Mouse (Mus musculus): ENCODE results near the gene Tmem240. TPM values are rescaled to one million over a fixed set of nuclear protein-coding genes. Genes with fewer than 3 reads are reported as not detected.
"Not testable (repeated sequence)": the region's sequence is repeated elsewhere in the genome, so short reads cannot be mapped to it uniquely, and the experiment has no call there.

The Tmem240 gene
- total RNA-seq (2015) (0.37 and 0.44 TPM in 2 replicates), total RNA-seq (2017) (0.04 and 0.57 TPM in 2 replicates)

DNA sequence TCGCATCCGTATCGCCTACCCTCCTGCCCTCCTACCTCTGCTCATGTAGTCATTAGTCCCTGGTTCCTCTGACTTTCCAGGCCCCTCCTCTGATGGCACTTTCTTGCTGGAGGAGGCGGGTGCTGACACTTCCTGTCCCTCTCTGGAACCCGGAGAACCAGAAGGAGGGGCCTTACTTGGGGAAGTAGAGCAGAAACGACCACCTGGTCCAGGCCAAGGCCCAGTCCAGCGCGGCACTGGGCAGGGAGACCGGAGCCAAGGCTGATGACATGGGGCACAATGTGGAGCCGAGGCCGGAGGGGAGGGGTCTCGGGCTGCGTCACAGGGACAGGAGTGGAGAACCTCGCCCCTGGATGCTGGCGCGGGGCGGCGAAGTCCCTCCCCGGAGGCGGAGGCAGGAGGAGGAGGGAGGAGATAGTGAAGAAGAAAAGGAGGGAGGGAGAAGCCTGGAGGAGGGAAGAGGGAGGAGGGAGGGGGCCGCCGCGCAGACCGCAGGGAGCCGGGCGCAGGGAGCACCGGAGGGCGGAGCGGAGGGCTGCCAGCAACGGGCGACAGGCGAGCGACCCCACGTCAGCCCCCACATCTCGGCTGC is at the start of gene Tmem240:
TSS of gene Tmem240 (plus strand) at position 451 of the 592 bp plus-strand sequence.
- ATAC-seq (replicated peaks; ENCODE audit: poor library complexity) = peak; percentile 87

GRCm38 (mm10) chr4:155687764-155688163 is 46.8 kb upstream of the Tmem240 start:
- not testable (repeated sequence) for ATAC-seq (replicated peaks; ENCODE audit: poor library complexity)

- no peak for ATAC-seq (replicated peaks; ENCODE audit: poor library complexity)
These were observed 43.8 kb upstream of the Tmem240 start for GRCm38 (mm10) chr4:155690571-155691375.

DNA sequence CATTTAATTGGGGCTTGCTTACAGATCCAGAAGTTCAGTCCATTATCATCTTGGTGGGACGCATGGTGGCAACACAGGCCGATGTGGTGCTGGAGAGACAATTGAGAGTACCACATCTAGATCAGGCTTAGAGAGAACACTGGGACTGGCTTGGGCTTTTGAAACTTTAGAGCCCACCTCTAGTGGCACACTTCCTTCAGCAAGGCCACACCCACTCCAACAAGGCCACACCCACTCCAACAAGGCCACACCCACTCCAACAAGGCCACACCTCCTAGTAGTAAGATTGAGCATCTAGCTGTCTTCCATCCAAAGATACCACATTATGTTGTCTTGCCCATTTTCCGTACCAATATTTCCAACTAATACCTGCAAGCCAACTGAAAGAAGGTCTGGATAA is 42.2 kb upstream of the Tmem240 start:
- ATAC-seq (replicated peaks; ENCODE audit: poor library complexity) = peak; percentile 26; the same call in 1 of the 2 replicates

GRCm38 (mm10) chr4:155694111-155694481 is 40.5 kb upstream of the Tmem240 start, which contains the start of gene Fndc10:
Gene Fndc10, plus strand, starts transcription at chr4:155694342.
- ATAC-seq (replicated peaks; ENCODE audit: poor library complexity) = peak; percentile 44; the same call in 1 of the 2 replicates

GRCm38 (mm10) chr4:155694482-155695401 is 39.9 kb upstream of the Tmem240 start:
- peak; percentile 76 for ATAC-seq (replicated peaks; ENCODE audit: poor library complexity)

DNA sequence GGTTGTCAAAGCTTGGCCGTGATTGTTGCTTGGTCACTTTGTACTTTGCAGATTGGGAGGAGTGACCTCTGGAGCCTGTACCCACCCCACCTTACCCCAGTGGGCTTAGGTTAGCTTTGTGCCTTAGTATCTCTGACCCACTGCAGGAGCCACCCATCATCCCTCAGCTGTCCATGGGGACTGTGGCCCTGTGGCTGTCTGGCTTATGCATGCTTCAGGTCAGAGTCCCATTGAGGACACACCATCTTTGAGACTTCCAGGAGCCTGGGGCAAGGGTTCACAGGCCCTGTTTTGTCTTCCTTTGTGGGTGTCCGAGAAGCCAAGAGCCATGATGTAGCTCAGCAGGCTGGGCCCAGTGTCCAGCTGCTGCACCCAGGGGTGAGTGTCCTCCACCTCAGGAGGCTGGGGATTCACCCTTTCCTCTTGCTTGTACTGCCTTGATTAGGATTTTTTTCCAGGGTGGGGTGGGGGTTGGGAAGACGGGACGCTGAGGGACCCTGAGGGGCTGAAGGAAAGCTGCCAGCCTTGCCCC is 39.0 kb upstream of the Tmem240 start:
- no peak for ATAC-seq (replicated peaks; ENCODE audit: poor library complexity)

- ATAC-seq (replicated peaks; ENCODE audit: poor library complexity) = no peak
These were observed 38.0 kb upstream of the Tmem240 start for GRCm38 (mm10) chr4:155696261-155697255.

DNA sequence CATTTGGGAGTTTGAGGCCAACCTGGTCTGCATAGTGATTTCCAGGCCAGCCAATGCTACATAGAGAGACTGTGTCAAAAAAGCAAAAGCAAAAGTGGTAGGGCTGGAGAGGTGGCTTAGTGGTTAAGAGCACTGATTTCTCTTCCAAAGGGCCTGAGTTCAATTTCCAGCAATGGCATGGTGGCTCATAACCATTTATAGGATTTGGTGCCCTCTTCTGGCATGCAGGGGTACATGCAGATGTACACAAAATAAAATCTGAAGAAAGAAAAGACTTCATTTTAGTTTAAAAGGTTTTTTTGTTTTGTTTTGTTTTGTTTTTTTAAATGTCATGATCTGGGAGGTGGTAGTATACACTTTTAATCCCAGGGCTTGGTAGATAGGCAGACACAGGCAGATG is 34.2 kb upstream of the Tmem240 start:
- ATAC-seq (replicated peaks; ENCODE audit: poor library complexity) = peak; percentile 33; the same call in 1 of the 2 replicates

- no peak for ATAC-seq (replicated peaks; ENCODE audit: poor library complexity)
These were observed 31.1 kb upstream of the Tmem240 start for GRCm38 (mm10) chr4:155703425-155703929.

DNA sequence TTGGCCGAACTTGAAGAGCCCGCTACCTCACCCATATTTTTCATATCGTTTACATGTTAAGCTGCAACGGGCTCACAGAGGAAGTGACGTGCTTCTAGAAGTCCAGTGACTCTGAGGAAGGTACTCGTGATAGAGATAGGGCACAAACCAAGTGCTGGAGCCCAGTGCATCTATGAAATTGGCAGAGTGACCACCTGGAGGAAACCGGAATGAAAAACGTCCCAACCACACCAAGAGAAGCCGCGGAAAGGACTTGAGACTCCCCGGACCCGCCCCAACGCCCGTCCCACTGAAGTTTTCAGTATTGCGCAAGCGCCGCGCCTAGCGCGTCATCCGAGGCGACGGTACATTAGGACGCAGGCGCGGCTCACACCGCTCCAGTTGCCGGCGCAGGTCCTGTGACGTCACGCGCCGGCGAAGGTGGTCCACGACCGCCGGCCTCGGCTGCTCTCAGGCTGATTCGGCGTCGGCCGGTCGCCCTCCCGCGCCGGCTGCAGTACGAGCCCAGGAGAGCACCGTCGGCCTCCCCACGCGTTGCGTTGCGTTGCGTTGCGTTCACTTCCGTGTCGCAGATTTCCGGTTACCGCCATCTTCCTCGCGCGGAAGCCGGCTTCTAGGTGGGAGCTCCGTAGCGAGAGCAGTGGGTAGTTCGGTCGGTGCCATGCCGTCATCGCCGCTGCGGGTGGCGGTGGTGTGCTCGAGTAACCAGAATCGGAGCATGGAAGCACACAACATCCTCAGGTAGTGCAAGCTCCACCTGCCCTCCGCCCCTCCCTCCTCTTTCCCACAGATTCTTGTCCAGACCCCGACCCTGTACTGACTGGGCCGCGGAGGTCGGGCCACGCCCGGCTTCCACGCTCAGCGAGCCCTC is 29.6 kb upstream of the Tmem240 start, which contains the start of gene Ssu72:
TSS of gene Ssu72 (plus strand) at position 80 of the 871 bp plus-strand sequence.
- ATAC-seq (replicated peaks; ENCODE audit: poor library complexity) = peak; percentile 79

DNA sequence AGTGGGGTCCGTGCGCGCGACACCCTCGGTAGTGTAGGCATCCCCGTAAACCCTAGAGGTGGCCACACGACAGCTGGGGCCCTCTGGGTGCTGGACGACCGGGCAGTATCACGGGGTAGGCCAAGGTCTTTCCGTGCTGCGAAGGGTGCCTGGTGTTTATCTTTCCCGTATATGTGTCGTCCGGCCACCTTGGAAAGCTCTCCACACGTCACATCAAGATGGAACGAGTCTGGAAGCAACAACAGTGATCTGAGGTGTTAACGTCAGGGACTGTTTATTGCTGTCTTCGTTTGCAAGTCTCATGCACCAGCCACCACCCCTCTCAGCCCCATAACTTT is 29.0 kb upstream of the Tmem240 start:
- peak; percentile 38 for ATAC-seq (replicated peaks; ENCODE audit: poor library complexity)

GRCm38 (mm10) chr4:155708582-155708981 is 26.0 kb upstream of the Tmem240 start:
- ATAC-seq (replicated peaks; ENCODE audit: poor library complexity) = no peak

DNA sequence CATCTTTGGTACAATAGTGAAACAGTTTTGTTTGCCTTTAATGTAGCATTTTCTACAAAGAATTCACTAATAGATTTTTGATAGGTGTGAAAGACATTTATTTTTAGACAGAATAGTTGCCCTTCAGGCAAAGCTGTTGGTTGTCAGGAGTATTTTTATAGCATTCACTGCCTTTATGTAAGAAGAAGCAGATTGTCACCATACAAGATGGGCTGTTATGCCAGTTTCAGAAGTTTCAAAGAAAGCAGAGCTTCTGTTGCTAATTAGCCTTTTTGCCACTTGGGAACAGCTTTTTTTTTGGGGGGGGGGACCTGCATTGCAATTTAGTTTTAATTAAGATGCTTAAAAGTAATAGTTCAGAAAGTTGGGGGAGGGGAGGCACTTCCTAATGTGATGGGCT is 25.6 kb upstream of the Tmem240 start:
- ATAC-seq (replicated peaks; ENCODE audit: poor library complexity) = no peak

DNA sequence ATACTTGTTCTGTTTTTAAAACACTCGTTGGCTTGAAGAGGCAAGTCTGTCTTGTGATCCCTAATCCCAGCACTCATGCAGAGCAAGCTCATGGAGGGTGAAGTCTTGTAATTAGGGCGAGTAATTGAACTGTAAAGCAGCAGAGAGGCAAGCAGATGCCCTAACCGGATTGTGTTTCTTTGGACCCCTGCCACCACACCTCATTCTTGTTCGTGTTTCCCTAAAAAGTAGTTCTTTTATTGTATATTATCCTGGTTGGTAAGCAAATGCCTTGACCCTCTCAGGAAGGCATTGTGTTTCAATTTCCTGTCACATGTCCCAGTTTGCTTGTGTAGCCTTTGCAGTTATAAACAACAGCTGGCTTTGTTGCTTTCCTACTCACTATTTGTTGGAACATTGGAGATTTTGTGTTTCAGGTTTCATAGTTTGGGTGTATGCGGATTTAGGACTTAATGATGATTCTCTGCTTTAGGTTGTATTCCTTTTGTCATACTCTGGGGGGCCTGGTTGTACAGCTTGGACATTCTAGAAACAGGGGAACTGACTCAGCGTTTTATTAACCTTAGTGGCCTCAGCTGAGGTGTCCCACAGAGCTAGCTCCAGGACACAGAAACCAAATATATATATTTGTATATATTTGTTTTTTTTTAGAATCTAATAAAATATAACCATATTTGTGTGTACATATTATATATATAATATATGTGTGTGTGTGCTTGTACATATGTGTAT is 23.9 kb upstream of the Tmem240 start:
- peak; percentile 37; the same call in 1 of the 2 replicates for ATAC-seq (replicated peaks; ENCODE audit: poor library complexity)

GRCm38 (mm10) chr4:155721668-155722083 is 12.9 kb upstream of the Tmem240 start:
- peak; percentile 84 for ATAC-seq (replicated peaks; ENCODE audit: poor library complexity)

GRCm38 (mm10) chr4:155727993-155728392 is 6.6 kb upstream of the Tmem240 start:
- no peak for ATAC-seq (replicated peaks; ENCODE audit: poor library complexity)

DNA sequence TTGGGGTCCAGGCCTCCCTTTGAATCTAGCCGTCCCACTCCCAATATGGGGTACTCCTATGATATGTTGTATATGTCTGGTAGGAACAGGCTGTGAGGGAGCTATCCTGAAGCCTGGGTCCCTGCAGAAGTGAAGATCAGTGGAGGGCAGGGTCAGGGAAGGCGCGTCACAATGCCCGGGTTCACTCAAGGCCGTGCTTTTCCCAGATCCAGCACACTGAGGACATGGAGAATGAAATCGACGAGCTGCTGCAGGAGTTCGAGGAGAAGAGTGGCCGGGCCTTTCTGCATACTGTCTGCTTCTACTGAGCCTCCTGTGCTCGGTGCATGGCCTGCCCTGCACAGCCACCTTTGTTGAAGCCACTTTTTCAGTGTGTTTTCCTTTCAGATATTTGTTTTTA is 1.3 kb upstream of the Tmem240 start:
- ATAC-seq (replicated peaks; ENCODE audit: poor library complexity) = no peak

Data from megakaryocyte progenitor cell, adult 5-6 weeks (primary cell).